Mouse (Mus musculus): ENCODE data around the gene Gmds.

DNA sequence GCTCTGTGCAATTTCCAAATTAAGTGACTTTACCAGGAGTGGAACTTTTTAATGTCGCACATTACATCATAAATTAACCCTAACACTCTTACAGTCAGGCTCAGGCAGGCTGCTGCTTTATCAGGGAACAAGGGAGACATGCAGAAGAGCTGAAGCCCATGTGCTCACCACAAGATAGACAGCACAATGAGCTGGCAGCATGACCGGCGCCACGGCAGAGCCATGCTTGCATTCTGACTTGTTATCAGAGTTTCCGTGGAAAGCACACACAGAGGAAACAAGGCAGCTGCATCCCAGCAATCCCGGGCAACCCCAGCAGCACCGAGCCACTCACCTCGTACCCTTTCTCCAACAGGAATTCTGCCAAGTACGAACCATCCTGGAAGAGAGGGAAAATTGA, 104.5 kb downstream of the Gmds start:
- TF ChIP-seq CTCF (IDR thresholded peaks at IDR 0.05; ENCODE audit: extremely low read depth, insufficient read depth, low read length) (no peak), POLR2A (IDR thresholded peaks at IDR 0.05; ENCODE audit: extremely low read depth, insufficient read depth, low read length) (no peak)
